Mouse (Mus musculus) hindbrain, embryonic 12.5 days (tissue): ENCODE measurements around the gene Pp2d1. TPM values are rescaled to one million over a fixed set of nuclear protein-coding genes. Genes with fewer than 3 reads are reported as not detected.

Source experiments
- polyA plus RNA-seq: library from polyadenylated mRNA; unstranded; fragments of >200 nt; fragmentation: Nextera tagmentation; extraction: Ambion mirVana; gene quantifications from 2 replicates; pipeline ENCODE4 v1.2.1, GENCODE M21; 2016

Gene Pp2d1
- polyA plus RNA-seq, 1 experiment from 2014 or later, result 0.44 TPM

Other genes starting within 250 kb of the Pp2d1 start
- gene Efhb, start 76.1 kb downstream of the Pp2d1 start, polyA plus RNA-seq, result 1.0 and 1.4 TPM in 2 replicates
- gene Rab5a, start 60.2 kb downstream of the Pp2d1 start, polyA plus RNA-seq, result 123 and 142 TPM in 2 replicates
- 5.3 and 5.8 TPM in 2 replicates for gene Kat2b, start 27.4 kb upstream of the Pp2d1 start, polyA plus RNA-seq
- gene Sgo1, start 149.9 kb upstream of the Pp2d1 start, polyA plus RNA-seq, result 21.5 and 28.3 TPM in 2 replicates